Mouse (Mus musculus): ENCODE results near the gene Jph4.

Gene Jph4

GRCm38 (mm10) chr14:55064481-55065370, 52.0 kb downstream of the Jph4 start:
- DNase-seq (ENCODE audit: low spot score in 2 of 2) = no peak

- no peak for DNase-seq (ENCODE audit: low spot score in 2 of 2)
Observed at GRCm38 (mm10) chr14:55063581-55064381, 53.0 kb downstream of the Jph4 start.

DNA sequence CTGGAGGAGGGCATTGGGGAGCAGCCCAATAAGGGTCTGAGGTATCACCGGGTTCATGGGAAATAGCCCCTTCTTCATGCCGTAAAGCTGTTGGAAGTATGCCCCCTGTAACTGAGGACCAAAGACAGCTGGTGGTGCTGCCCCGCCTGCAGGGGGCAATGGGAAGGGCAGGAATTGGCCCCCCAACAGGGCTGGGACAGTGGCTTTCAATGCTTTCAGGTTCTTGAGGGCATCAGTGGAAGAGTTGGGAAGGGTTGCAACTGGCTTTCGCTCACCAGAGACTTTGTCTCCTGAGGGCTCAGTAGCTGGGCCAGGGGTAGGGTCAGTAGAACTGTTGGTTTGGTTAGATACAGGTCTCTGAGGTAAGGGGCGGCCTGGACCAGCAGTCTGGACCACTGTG, 53.6 kb downstream of the Jph4 start:
- DNase-seq (ENCODE audit: low spot score in 2 of 2) = no peak

GRCm38 (mm10) chr14:55062626-55063025, 54.1 kb downstream of the Jph4 start:
- DNase-seq (ENCODE audit: low spot score in 2 of 2) = no peak

- DNase-seq (ENCODE audit: low spot score in 2 of 2) = no peak
Observed at GRCm38 (mm10) chr14:55061845-55062244, 54.9 kb downstream of the Jph4 start.

DNA sequence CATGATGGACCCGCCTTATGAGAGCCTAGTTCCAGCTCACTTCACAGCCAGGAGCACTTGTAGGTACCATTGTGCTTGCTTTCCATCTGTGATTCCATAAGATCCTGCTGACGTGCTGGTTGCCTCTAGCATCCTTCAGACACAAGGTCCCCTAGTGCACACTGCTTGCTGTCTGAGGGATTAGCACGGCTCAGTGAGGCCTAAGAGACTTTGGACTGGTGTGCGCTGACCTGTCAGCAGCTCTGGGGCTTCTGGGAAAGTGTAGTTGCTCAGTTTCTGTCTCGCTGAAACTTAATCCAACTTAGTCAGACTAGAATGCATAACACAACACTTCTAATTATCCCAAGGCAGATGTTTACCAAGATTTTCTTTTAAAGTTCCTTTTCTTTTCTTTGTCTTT, 56.8 kb downstream of the Jph4 start:
- DNase-seq (ENCODE audit: low spot score in 2 of 2) = no peak

- DNase-seq (ENCODE audit: low spot score in 2 of 2) = no peak
Observed at GRCm38 (mm10) chr14:55059009-55059408, 57.7 kb downstream of the Jph4 start.

Data from frontal cortex, postnatal 10 days (tissue).